Mouse (Mus musculus) layer of hippocampus, postnatal 25 days (tissue): ENCODE measurements at regions not wholly inside any gene's neighbourhood (a gene's known extent, or its start where the extent isn't known, plus 50 kb on each side); places are given as distances from the start of the nearest gene placed in this dataset.
A peak's percentile ranks its signal among the peaks of the same experiment; 100 is the strongest.
"Not testable (repeated sequence)": the region's sequence is repeated elsewhere in the genome, so short reads cannot be mapped to it uniquely, and the experiment has no call there.

Experiments
- DNase-seq, 2 experiments: peaks; one replicate each; pipeline ENCODE4 v3.0.0; 2022; ENCODE audit warnings: mixed read lengths in 2 of 2, low spot score in 1 of 2; ENCODE audit errors: extremely low spot score in 1 of 2

DNA sequence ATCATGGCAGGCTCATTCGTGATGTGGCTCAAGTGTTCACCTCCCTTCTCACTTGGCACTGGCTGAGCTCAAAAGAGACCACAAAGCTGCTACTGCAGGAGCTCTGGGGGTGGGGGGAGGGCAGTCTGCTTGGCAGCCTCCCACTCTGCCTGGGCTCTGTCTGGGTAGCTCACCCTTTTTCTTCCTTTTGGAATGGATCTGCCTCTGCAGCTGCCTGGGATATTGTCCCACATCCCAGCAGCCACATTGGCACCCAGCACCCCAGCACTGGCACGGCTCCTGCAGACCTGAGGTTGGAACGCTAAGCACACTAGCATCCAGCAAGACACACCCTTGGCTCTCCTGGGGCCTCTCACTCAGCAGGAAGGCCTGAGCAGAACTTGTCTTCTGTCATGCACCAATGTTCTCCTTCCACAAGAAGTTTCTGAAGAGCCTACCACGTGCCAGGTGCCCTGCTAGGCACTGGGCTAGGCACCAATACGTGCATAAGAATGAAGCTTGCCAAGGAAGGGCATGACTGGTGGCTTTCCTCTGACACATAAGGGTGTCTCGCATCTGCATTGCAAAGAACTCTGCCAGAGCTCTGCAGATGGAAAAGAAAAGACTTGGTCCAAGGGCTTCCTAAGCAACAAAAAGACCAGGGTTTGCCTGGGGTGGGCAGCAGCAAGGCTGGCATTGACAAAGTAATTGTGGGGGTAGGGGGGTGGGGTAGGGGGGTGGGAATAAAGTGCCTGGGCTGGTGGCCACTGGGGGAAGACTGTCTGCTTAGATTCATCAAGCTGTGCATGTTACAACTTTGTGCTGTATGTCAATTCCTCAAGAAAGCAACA lies 112.1 kb upstream of the Sipa1l1 start:
- not testable (repeated sequence) for DNase-seq

DNA sequence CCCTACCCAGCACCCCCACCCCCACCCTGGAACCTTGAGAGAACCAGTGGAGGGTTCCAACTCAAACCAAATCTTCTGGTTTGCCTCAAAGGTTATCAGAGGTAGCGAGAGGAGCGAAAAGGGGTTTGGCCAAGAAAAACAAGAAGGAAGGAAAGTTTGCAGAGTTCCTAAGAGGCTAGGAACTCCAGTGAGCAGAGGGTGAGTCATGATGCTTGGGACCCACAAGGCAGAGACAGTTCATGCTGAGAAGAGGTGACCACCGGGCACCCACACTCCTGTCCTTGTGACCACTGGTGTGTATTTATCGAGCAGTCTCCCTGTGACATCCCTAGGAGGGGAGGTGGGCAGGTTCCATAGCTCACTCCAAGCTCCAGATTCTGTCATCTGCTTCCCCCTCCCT lies 104.1 kb upstream of the Sipa1l1 start:
- no peak for DNase-seq

DNA sequence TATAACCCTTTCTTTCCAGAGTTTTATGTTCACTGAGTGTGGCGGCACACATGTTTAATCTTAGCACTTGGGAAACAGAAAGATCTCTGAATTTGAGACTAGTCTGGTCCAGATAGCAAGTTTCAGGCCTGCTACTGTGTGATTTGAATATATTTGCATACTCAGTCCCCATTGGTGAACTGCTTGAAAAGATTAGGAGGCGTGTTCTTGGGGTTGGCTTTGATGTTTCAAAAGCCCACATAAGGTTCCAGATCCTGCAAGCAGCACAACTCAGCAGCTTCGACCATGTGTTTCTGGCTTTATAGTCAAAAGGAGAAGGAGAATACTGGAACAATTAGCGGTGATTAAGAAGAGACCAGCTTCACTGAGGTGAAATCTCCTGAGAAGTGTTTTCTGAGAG lies 102.3 kb upstream of the Sipa1l1 start:
- no peak for DNase-seq

DNA sequence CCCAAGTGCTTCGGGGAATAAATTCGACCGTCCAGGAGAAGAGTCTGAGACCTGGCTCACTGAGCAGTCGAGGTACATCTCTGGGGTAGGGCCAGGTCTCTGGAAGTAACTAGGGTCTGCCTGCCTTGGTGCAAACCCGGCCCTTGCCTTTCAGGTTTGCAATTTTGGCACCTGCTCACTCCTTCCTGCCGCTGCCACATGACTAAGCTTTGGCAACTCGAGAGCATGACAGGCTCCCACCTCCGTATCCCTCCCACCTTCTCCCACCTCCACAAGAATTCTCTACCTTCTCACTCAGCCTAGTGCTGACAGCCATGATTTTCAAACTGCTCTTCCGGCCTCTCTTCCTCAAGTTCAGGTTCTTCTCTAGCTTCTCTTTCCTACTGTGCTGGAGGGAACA lies 99.5 kb upstream of the Sipa1l1 start:
- DNase-seq, result no peak

DNA sequence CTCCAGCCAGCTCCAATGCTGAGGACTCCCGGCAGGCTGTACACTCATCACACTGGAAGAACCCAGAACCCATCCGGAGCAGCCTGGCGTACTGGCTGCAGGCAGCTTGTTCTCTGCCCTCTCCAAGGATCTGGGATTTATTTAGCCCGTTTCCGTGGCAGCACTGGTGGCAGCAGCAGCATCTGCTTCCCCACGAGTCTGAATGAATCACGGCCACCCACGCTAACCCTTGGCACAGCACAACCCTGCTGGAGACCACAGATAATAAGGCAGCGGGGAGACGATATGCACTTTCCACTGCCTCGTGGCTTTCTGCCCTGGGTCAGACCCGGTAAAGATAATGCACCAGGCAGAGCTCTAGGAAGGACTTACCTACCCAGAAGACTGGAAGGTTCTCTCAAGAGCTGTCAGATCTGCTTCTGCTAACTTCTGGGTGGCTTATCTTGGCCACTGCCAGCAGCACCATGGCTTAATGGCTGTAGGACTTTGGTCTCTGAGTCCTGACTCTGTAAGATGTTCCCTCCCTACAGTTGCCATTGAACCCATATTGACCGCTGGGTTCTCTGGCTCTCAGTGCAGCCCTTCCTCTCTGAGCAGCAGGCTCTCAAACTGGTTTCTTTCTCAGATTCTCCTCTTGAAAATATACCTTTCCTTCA lies 96.2 kb upstream of the Sipa1l1 start:
- DNase-seq, result peak; percentile 52 to 56

DNA sequence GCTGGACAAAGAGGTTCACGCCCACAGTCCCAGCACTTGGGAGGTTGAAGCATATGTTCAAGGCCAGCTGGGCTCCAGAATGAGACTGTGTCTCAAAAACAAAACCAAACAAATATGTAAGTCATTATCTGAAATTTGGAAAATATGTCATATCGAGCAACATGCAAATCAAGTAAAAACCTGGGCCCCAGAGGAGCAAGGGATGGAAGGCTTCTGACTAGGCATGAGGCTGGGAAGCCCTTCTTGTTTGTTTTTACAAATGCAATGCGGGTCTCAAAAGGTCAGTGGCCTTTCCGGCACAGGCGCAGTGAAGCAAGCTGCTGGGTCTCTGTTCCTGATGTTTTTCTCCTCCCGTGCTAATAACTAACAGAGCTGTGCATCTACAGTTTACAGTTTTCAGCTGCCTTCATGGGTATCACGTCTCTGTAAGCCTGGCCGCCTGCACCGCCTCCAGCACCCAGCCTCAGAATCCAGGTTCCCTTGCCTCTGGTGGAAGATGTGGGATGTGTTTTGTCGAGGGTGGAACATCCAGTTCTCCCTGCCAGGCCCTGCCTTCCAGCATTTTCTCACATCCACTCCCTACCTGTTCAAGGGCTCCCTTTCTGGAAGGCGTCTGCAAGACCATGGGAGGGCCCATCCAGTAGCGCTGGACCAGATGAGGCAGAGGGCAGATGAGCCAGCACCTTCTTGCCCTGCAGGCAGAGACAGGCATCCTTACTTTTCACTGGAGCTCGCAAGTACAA lies 93.5 kb upstream of the Sipa1l1 start:
- no peak for DNase-seq

DNA sequence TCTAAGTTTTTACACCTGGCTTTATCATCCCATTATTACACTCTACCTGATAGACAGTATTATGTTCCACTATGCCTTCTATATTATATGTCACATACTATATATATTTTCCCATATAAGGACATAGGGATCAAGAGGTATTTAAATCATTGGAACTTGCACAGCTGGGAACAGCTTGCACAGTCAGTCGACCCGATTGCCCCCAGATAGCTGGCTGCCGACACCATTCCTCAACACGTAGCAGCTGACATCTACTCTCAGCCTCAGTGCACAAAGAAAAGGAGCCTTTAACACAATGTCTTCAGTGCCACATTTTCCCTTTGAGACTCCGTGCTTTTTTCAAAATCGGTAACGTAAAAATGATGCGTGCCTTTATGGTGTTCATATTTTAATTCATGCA lies 92.4 kb upstream of the Sipa1l1 start:
- DNase-seq, result no peak

DNA sequence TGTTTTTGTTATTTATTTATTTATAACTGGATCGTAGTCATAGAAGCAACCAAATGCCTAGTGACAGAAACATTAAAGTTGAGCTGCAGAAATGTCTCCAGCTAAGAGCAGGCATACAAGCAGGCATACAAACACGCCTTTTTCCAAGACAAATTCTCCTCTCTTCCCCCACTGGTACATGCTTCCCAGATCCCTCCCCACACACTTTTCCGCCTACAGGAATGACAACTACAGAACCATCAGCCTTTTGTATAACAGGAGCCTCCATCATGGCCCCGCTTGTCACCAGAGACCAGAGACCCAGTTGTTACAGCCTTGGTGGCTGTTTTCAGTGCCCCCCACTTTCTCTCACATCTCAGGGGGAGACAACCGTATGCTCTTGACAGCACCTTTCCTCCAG lies 91.2 kb upstream of the Sipa1l1 start:
- DNase-seq, result no peak

DNA sequence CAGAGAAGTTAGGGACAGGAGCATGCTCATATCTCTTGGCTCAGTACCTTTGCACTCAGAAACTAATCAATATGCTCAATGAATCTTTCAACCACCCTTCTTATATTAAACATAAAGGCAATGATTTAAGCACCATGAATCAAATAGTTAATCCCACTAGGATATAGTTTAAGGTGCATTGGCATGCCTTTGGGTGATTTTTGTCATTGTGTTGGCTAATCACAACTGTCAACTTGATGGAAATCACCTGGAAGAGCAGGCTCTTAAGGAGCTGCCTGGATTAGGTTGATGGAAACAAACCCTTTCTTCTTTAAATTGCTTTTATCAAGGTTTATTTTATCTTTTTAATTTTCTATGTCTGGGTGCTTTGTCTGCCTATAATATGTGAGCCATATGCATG lies 90.4 kb upstream of the Sipa1l1 start:
- DNase-seq, result no peak

DNA sequence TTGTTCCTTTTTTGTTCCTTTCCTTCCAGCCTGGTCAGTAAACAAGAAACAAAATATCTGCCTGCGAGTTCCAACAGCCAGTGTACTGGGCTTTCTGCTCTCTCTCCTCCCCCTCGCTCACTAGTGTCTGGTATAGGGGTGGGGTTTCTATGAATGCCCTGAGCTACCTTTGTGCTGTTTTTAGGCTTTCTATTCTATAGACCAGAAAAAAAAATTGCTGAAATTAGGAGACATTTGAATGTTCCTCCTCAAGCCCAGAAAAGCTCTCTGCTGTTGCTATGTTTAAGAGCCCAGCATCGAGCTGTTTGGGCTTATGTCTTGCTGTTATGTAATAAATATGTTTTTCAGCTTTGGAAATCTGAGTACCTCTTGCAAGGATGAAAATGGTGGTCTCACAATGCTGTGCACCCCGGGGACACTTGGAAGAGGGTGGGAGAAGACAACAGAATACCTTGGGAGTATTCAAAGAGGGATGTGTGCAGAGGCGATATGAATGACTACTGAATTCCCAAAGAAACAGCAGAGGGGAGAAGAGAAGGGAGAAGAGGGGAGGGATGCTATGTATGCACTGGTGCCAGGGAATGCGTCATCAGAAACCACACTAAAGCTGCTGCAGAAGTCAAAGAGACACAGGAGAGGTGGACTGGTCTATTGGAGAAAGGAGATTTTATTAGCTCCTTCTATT lies 88.8 kb upstream of the Sipa1l1 start:
- DNase-seq, result peak in 1 of 2 experiments; percentile 40

DNA sequence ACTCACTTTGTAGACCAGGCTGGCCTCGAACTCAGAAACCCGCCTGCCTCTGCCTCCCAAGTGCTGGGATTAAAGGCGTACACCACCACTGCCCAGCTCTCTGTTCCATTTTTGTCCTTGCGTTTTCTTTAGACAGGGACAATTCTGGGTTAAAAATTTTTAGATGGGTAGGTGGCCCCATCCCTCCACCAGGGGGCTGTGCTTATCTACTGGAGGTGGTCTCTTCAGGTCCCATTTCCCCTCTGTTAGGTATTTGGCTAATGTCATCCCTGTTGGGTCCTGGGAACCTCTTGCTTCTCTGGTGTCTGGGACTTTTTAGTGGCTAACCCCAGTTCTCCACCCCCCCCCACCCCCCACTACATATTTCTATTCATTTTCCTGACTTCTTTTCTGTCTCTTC lies 86.5 kb upstream of the Sipa1l1 start:
- DNase-seq, result not testable (repeated sequence)

DNA sequence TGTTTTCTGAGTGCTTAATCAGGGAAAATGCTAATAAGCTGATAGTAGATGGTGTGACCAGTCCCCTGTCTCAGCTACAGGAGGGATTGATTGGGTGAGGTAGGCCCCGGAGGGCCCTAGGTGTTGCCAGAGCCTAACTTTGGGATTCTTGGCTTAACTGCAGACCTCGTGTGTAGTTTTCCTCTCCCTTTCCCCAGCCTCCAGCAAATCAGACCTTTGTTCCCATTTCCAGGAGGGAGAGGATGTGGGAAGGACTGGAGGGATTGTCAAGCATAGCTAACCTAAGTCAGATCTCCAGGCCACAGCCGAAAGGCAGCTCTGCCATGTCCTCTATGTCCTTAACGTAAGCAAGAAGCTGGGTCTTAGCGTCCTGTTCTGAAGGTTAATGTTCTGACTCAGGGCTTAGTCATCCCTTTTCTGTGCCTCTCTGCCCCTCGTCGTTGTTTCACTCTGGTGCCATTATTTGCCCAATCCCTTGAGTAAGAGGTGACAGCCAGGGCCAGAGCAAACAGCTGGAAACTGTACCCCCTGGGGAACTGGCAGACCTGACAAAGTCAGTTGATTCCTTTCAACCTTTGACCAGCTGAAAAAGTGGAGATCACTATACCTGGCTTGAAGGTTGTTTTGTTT lies 83.2 kb upstream of the Sipa1l1 start:
- DNase-seq, result no peak

DNA sequence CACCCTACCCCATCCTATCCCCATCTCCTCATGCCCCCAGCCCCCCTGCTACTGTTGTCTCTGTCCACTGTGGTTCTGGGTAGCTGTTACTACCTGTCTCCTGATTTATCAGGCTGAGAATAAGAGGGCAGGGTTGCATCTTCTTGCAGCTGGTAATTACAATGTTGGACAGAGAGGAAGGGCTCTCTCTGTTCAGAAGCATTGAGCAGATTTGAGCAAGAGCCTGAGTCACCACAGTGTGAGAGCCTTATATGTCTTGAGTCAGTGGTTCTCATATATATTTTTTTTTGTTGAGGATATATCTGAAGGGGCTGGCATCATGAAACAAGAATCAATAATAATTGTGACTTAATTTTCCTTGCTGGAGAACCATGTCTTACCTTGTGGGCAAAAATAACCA lies 82.7 kb upstream of the Sipa1l1 start:
- DNase-seq, result no peak

DNA sequence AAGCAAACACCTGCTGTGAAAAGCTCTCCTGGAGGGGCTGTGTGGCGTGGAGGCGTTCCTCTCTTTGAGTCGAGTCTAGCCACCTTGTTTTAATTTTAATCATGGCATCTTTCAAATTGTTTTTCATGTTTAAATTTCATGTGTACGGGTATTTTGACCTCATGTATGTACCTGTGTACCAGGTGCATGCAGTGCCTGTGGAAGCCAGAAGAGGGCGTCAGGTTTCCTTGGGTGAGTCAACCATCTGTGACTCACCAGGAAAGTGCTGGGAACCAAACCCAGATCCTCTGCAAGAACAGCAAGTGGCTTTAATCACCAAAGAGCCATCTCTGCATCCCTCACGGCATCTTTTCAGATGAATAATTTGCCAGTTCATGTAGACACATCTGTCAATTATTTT lies 79.8 kb upstream of the Sipa1l1 start:
- DNase-seq, result no peak

DNA sequence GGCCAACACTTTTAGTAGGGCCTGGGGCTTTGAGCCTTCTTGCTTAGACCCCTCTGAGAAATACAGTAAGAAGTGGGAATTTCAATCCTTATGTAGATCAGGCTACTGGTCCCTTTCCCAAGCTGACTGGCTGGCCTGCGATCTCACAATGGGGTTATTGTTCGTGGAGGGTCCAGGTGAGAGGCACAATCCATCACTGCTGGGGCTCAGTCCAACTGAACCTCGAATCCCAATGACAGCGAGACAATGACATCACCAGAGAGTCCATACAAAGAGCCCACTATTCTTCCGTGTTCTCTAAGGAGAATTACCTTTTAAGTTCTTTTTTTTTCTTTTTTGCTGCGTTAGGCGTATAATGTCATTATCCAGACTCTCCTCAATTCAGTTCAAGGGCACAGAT lies 75.8 kb upstream of the Sipa1l1 start:
- DNase-seq, result no peak

DNA sequence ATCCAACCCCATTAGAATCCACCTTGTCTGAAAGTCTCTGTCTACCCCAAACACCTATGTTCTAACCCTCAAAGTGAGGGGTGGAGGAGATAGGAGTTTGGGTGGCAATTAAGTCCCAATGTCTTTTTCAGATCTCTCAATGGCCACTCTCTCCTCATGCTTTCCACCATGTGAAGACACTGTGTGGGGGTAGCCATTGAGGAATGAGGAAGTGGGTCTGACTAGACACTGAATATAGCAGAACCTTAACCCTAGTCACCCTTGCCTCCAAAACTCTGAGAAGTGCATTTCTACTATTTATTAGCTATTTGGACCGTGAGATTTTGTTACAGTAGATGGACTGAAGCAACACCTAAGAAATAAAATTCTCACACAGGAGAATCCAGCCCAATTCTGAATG lies 73.7 kb upstream of the Sipa1l1 start:
- DNase-seq, result no peak

DNA sequence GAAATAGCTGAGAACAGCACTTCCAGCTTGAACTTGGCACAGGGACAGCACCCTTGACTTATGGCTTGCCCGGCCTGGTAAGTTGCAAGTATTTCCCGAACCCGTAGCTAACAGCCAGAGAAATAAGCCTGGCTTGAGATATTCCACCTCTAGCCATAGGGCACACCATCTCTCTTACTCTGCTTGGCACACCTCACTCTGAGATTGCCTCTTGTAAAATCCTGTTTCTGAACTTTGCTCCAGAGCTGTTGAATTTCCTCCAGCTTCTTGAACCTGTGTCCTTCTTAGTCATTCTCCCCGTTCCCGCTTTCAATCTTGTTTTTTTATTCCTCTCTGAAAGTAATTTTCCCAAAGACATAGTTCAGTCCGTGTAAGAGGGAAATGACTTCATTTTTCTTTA lies 72.0 kb upstream of the Sipa1l1 start:
- no peak for DNase-seq

DNA sequence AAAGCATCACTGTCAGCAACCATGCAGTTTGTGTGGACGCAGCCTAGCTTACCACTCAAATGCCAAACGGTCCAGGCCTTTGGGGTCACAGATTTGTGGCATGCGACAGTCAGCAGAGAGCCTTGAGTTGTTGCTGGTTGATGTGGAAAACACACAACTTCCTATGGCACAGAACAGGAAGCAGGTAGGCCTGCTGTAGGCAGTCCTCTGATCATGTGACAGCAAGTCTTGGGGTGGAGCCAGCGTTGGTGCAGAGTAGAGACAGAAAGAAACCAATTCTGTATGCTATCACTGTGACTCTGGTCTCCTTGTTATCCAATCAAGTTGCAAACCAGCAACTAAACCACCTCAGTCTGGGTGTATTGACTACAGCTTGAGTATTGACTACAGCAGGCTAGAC lies 71.5 kb upstream of the Sipa1l1 start:
- DNase-seq, result no peak

DNA sequence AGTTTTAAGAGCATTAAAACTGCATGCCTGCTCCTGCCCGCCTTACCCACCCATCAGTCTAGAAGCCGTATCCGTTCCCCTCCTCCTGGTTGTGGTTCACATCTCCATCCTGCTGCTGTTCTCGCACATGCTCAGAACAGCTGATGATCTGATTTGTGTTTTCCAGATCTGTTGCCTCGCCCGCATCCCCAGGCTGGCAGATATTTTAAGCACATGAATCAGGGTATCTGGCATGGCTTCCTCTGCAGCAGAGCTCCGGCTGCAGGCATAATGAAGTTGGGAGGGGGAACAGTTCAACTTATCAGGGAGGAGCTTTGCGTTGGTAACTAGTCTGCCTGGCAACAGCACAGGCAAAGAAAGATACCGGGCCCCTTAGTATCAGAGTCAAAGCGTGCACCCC lies 64.9 kb upstream of the Sipa1l1 start:
- DNase-seq, result peak; percentile 44 to 48

DNA sequence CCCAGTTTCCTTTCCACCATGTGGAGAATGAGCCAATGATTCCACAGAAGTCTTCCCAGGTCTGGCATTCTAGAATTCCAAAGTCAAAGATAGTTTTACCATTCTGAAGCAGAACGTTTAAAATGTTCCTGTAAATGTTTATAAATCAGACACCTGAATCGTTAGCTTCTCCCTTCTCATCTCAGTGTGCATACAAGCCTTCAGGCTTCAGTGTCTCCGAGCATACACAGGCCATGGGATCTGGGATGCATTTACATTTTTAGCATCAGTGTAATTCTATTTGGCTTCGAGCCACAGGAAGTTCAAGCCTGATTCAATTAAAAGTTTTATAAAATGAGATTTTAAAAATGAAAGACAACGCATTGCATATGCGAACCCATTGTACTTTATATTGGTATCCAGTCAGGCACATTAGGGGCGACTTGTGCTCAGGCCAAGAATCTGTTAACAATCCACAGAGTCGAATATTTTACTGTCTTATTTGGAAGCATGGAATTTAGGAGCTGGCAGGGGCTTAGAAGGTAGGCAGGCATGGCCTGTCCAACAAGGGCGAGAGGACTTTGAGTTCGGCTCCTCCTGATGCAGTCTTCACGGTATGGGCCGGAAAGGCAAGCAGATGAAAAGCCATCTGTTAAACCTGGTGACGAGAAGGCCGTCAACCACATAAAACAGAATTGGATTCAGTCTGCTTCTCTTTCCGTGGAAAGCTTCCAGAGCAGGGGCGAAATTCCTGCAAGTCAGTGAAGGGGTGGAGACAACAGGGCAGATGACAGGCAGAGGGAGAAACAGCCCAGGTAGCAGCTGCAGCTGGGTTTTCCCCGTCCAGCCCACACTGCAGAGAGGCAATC lies 63.7 kb upstream of the Sipa1l1 start:
- peak; percentile 42 to 54 for DNase-seq
